Mouse (Mus musculus) liver, embryonic 11.5 days (tissue): ENCODE results near the gene Fam133b. TPM values are rescaled to one million over a fixed set of nuclear protein-coding genes. Genes with fewer than 3 reads are reported as not detected.

Experiments used
- ATAC-seq: fragments of 200-750 bp; cut with Nextera tagmentation; replicated peaks from 2 replicates; pipeline ENCODE4 v1.8.0; 2017; ENCODE audit warnings: moderate number of reproducible peaks, mild to moderate bottlenecking, moderate TSS enrichment, moderate library complexity; ENCODE audit not compliant: low FRiP score
- DNase-seq: peaks from one replicate; pipeline ENCODE4 v3.0.0-alpha.2; 2017; ENCODE audit warnings: low spot score
- H3K27ac ChIP-seq: fragments of 300-500 bp; sonication (generic); 2 replicates; pipeline ENCODE4 v1.5.1; 2014; ENCODE audit warnings: mild to moderate bottlenecking, low read depth, low read length, control low read depth
- H3K27me3 ChIP-seq: fragments of 300-500 bp; sonication (generic); replicated peaks from 2 replicates; pipeline ENCODE4 v1.6.1; 2014; ENCODE audit warnings: low read length, mixed read lengths; ENCODE audit not compliant: control insufficient read depth, insufficient read depth
- H3K36me3 ChIP-seq: fragments of 300-500 bp; sonication (generic); 2 replicates; pipeline ENCODE4 v1.6.1; 2014; ENCODE audit warnings: mild to moderate bottlenecking, low read length, moderate library complexity, mixed read lengths; ENCODE audit not compliant: control insufficient read depth, insufficient read depth
- H3K4me1 ChIP-seq: fragments of 300-500 bp; sonication (generic); replicated peaks from 2 replicates; pipeline ENCODE4 v1.6.1; 2014; ENCODE audit warnings: low read length, mixed read lengths; ENCODE audit not compliant: control insufficient read depth, insufficient read depth
- H3K4me2 ChIP-seq: fragments of 300-500 bp; sonication (generic); 2 replicates; pipeline ENCODE4 v1.6.1; 2014; ENCODE audit warnings: mild to moderate bottlenecking, control low read depth, moderate library complexity
- H3K4me3 ChIP-seq: fragments of 300-500 bp; sonication (generic); 2 replicates; pipeline ENCODE4 v1.5.1; 2014; ENCODE audit warnings: low read depth, low read length, control low read depth
- H3K9ac ChIP-seq: fragments of 300-500 bp; sonication (generic); 2 replicates; pipeline ENCODE4 v1.6.1; 2014; ENCODE audit warnings: low read depth, low read length, control low read depth
- H3K9me3 ChIP-seq: fragments of 300-500 bp; sonication (generic); 2 replicates; pipeline ENCODE4 v1.6.1; 2016; ENCODE audit warnings: low read length, inconsistent platforms, mixed read lengths; ENCODE audit not compliant: control insufficient read depth
- WGBS: fragments of 180-500 bp; shearing (Covaris S2); extraction: QIAGEN DNeasy Blood & Tissue Kit; methylation state at CpG from one replicate; pipeline ENCODE4 v1.1.7; 2014; 5-methylcytosine and 5-hydroxymethylcytosine counted together
- polyA plus RNA-seq: library from polyadenylated mRNA; unstranded; fragments of >200 nt; fragmentation: Nextera tagmentation; extraction: Ambion mirVana; gene quantifications from 2 replicates; pipeline ENCODE4 v1.2.1, GENCODE M21; 2014

Gene Fam133b
- polyA plus RNA-seq, 1 experiment from 2014 or later = 28.4 TPM

DNA sequence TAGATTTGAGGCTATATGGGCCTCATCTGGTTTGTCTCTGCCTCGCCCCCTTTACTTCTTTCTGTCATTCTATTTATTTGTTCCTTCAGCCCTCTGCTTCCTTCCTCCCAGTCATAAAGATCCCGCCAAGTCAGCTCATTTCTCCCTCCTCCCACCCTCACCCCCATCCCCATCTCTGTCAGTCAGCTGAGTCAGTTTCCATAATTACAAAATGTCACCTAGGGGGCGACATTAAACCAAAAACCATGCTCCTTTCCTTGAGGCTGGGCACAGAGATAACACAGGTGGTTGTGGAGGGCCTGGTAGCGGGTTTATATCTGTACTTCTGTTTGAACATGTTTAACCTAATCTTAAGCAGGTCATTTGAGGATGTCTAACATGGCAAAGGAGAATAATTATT is 31.0 kb upstream of the Fam133b start:
- 33% methylated on average over 4 of the region's 4 CpGs for WGBS
- Histone ChIP-seq H3K9me3 (no peaks in the 10 kb centered on the region), H3K4me2 (no peak overlapping the region), H3K36me3 (0 out of 2 replicates have a peak, but pooled peaks cover 2% of the 10 kb centered on the region), H3K27me3 (no peaks in the 10 kb centered on the region), H3K4me3 (no peak overlapping the region), H3K27ac (no peak overlapping the region), H3K9ac (no peak overlapping the region), H3K4me1 (peaks cover 23% of the 10 kb centered on the region)
- ATAC-seq (peak; percentile 72), DNase-seq (no peak)

GRCm38 (mm10) chr5:3514901-3515311 is 28.7 kb upstream of the Fam133b start:
- ATAC-seq (peak; percentile 78), DNase-seq (no peak)
- Histone ChIP-seq H3K9ac (no peak overlapping the region), H3K9me3 (no peaks in the 10 kb centered on the region), H3K4me1 (peaks cover 23% of the 10 kb centered on the region), H3K27me3 (no peaks in the 10 kb centered on the region), H3K4me2 (peak overlapping the region; percentile 4; the same call in 1 of the 2 replicates), H3K36me3 (0 out of 2 replicates have a peak, but pooled peaks cover 2% of the 10 kb centered on the region), H3K4me3 (no peak overlapping the region), H3K27ac (peak overlapping the region; percentile 36; the same call in 1 of the 2 replicates)
- 36% methylated on average over 8 of the region's 8 CpGs for WGBS

- no peak for DNase-seq
- 78% methylated on average over 9 of the region's 9 CpGs for WGBS
- no peak for ATAC-seq
- no peaks in the 10 kb centered on the region for H3K27me3 ChIP-seq
- 0 out of 2 replicates have a peak, but pooled peaks cover 2% of the 10 kb centered on the region for H3K36me3 ChIP-seq
- H3K9me3 ChIP-seq = no peaks in the 10 kb centered on the region
- no peak overlapping the region for H3K27ac ChIP-seq
- H3K4me3 ChIP-seq = no peak overlapping the region
- no peak overlapping the region; the same call in 1 of the 2 replicates for H3K4me2 ChIP-seq
- H3K4me1 ChIP-seq = peaks cover 23% of the 10 kb centered on the region
- no peak overlapping the region for H3K9ac ChIP-seq
Measured at GRCm38 (mm10) chr5:3515477-3515876, 28.2 kb upstream of the Fam133b start.

DNA sequence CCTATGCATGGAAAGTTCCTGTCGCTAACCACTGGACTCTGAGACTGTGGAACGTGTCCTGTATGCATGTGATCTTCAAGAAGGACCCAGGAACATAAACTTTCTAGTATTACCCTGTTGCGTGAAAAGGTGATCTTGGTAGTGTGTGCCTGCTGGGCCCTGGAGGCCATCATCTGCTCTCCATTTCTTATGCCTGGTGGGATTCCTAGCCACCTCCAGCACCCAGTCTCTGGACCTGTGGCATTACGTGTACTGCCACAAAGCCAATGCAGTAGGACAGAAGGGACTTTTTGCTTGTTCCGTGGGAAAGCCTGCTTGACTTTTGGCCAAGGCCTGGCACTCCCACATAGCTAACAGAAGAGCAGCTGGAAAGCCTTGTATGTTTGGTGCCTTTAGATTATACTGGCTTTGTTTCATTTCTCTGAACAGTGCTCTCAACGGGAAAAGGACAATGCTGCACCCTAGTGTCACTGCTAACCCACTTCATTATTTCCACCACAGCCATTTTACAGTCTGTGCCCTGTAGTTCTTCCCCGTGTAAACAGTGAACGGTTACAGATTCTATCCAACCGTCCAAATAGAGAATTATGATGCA is 27.1 kb upstream of the Fam133b start:
- no peak; the same call in 1 of the 2 replicates for ATAC-seq
- H3K27ac ChIP-seq = no peak overlapping the region
- peaks cover 8% of the 10 kb centered on the region; the same call in 1 of the 2 replicates for H3K36me3 ChIP-seq
- WGBS = 75% methylated on average over 9 of the region's 9 CpGs
- no peak overlapping the region for H3K4me2 ChIP-seq
- no peaks in the 10 kb centered on the region for H3K9me3 ChIP-seq
- no peak for DNase-seq
- no peaks in the 10 kb centered on the region for H3K27me3 ChIP-seq
- no peak overlapping the region for H3K4me3 ChIP-seq
- H3K9ac ChIP-seq = no peak overlapping the region
- H3K4me1 ChIP-seq = peaks cover 20% of the 10 kb centered on the region

GRCm38 (mm10) chr5:3520493-3521359 is 22.9 kb upstream of the Fam133b start:
- Histone ChIP-seq H3K27ac (no peak overlapping the region), H3K27me3 (no peaks in the 10 kb centered on the region), H3K9ac (no peak overlapping the region), H3K4me3 (no peak overlapping the region), H3K4me1 (no peaks in the 10 kb centered on the region), H3K9me3 (no peaks in the 10 kb centered on the region), H3K36me3 (peaks cover 6% of the 10 kb centered on the region; the same call in 1 of the 2 replicates), H3K4me2 (no peak overlapping the region)
- WGBS = 86% methylated on average over 18 of the region's 18 CpGs
- no peak for DNase-seq
- ATAC-seq = no peak

DNA sequence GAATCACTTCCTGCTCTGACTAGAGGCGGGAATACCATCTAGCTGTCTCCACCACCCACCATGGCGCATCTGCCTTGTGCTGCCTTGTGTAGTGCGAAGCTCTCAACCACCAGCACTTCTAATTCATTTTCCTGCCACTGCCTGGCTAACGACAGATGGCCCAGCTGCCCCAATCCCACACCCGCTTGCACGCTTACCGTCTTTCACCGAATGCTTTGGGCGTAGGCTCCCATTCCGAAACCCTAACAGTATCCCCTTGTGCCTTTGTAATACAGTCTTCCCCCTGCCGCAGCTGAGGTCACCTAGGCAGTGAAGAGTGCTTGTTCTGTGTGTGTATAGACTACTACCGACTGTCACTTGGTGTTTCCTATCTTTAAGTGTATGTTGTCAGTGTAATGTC is 21.9 kb upstream of the Fam133b start:
- Histone ChIP-seq H3K9me3 (no peaks in the 10 kb centered on the region), H3K27ac (no peak overlapping the region), H3K36me3 (peaks cover 6% of the 10 kb centered on the region; the same call in 1 of the 2 replicates), H3K4me1 (no peaks in the 10 kb centered on the region), H3K4me2 (no peak overlapping the region), H3K9ac (no peak overlapping the region), H3K4me3 (no peak overlapping the region), H3K27me3 (no peaks in the 10 kb centered on the region)
- WGBS = 92% methylated on average over 12 of the region's 12 CpGs
- no peak for ATAC-seq
- DNase-seq = no peak

DNA sequence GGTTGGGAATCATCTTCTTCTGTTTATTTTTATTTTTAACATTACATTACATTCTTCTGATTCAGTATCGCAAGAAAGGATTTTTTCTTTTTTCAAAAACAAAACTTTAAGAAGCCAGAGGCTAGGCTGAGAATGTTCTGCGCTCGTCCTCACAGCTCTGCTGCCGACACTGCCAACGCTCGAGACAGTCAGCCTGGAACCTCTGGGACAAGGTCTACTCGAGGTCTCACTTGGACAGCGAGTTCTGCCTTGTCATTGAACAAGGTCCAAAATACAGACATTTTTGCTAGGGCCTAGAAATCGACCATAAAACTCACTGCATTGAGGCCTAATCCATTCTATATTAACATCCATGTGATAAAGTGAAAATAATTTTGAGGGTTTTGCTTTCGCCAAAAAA is 20.8 kb upstream of the Fam133b start:
- WGBS = 90% methylated on average over 10 of the region's 10 CpGs
- no peak overlapping the region for H3K4me2 ChIP-seq
- DNase-seq = no peak
- peaks cover 6% of the 10 kb centered on the region; the same call in 1 of the 2 replicates for H3K36me3 ChIP-seq
- H3K27me3 ChIP-seq = no peaks in the 10 kb centered on the region
- no peak overlapping the region for H3K27ac ChIP-seq
- H3K9ac ChIP-seq = no peak overlapping the region
- H3K9me3 ChIP-seq = no peaks in the 10 kb centered on the region
- no peak for ATAC-seq
- no peak overlapping the region for H3K4me3 ChIP-seq
- no peaks in the 10 kb centered on the region; the same call in 1 of the 2 replicates for H3K4me1 ChIP-seq

DNA sequence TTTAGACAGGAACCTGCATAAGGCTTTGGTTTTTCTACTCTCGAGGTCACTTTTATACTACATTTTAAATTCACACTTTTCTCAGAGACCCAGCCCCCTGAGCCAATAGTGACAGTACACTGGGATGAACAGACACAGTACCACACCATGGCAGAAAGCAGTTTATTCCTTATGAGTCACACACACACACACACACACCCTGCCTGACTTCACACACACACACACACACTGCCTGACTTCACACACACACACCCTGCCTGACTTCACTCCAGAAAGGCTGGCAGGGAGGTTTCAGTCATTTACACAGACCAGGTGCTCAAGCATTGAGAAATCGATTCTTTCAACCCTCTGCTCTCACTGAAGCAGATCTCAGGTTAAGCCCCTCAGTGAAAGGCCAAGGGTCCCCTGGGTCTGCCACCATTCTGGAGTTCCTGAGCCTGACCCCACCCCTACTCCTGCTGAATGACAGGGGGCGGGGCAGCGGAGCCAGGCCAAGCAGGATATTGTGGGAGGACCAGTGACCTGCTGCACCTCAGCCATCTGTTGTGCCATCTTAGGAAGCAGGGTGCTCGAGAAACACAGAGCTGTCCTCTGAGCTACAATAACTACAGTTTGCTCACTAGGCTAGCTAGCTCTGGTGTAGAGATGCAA is 16.5 kb upstream of the Fam133b start:
- Histone ChIP-seq H3K4me1 (no peaks in the 10 kb centered on the region; the same call in 1 of the 2 replicates), H3K9ac (no peak overlapping the region), H3K36me3 (no peaks in the 10 kb centered on the region), H3K4me3 (no peak overlapping the region), H3K4me2 (no peak overlapping the region), H3K27me3 (no peaks in the 10 kb centered on the region), H3K27ac (no peak overlapping the region; the same call in 1 of the 2 replicates), H3K9me3 (no peaks in the 10 kb centered on the region)
- DNase-seq (no peak), ATAC-seq (peak; percentile 34)
- 62% methylated on average over 5 of the region's 5 CpGs for WGBS
